Mouse (Mus musculus): ENCODE measurements around the gene Med15.

Gene Med15

GRCm38 (mm10) chr16:17649925-17650605 is 82.6 kb downstream of the Med15 start:
- no peak for DNase-seq (ENCODE audit: low spot score in 2 of 2)

- no peak for DNase-seq (ENCODE audit: low spot score in 2 of 2)
Observed at GRCm38 (mm10) chr16:17647566-17648340, 84.9 kb downstream of the Med15 start.

- DNase-seq (ENCODE audit: low spot score in 2 of 2), result no peak
Observed at GRCm38 (mm10) chr16:17647156-17647555, 85.5 kb downstream of the Med15 start.

GRCm38 (mm10) chr16:17646310-17647114 is 86.2 kb downstream of the Med15 start, which contains the start of gene Ccdc74a:
Ccdc74a (plus strand) TSS chr16:17646470.
- peak; percentile 73 to 75 for DNase-seq (ENCODE audit: low spot score in 2 of 2)

GRCm38 (mm10) chr16:17643437-17643990 is 89.2 kb downstream of the Med15 start:
- DNase-seq (ENCODE audit: low spot score in 2 of 2), result no peak

GRCm38 (mm10) chr16:17642311-17642710 is 90.4 kb downstream of the Med15 start:
- no peak for DNase-seq (ENCODE audit: low spot score in 2 of 2)

GRCm38 (mm10) chr16:17641301-17641700 is 91.4 kb downstream of the Med15 start:
- DNase-seq (ENCODE audit: low spot score in 2 of 2), result no peak

- no peak for DNase-seq (ENCODE audit: low spot score in 2 of 2)
Observed at GRCm38 (mm10) chr16:17640706-17641105, 92.0 kb downstream of the Med15 start.

- DNase-seq (ENCODE audit: low spot score in 2 of 2), result no peak
Observed at GRCm38 (mm10) chr16:17639951-17640350, 92.7 kb downstream of the Med15 start.

GRCm38 (mm10) chr16:17639081-17639480 is 93.6 kb downstream of the Med15 start:
- no peak for DNase-seq (ENCODE audit: low spot score in 2 of 2)

GRCm38 (mm10) chr16:17638036-17638628 is 94.6 kb downstream of the Med15 start:
- no peak for DNase-seq (ENCODE audit: low spot score in 2 of 2)

GRCm38 (mm10) chr16:17637610-17638009 is 95.1 kb downstream of the Med15 start:
- DNase-seq (ENCODE audit: low spot score in 2 of 2), result no peak

GRCm38 (mm10) chr16:17636904-17637303 is 95.8 kb downstream of the Med15 start:
- DNase-seq (ENCODE audit: low spot score in 2 of 2), result no peak

- no peak for DNase-seq (ENCODE audit: low spot score in 2 of 2)
Observed at GRCm38 (mm10) chr16:17633481-17634181, 99.1 kb downstream of the Med15 start.

GRCm38 (mm10) chr16:17632580-17632979 is 100.1 kb downstream of the Med15 start:
- no peak for DNase-seq (ENCODE audit: low spot score in 2 of 2)

- DNase-seq (ENCODE audit: low spot score in 2 of 2), result no peak
Observed at GRCm38 (mm10) chr16:17626269-17626555, 106.5 kb downstream of the Med15 start.

GRCm38 (mm10) chr16:17625488-17626268 is 107.0 kb downstream of the Med15 start:
- DNase-seq (ENCODE audit: low spot score in 2 of 2), result no peak

- DNase-seq (ENCODE audit: low spot score in 2 of 2), result no peak
Observed at GRCm38 (mm10) chr16:17621936-17622335, 110.8 kb downstream of the Med15 start.

- DNase-seq (ENCODE audit: low spot score in 2 of 2), result peak; percentile 81 to 97
Observed at GRCm38 (mm10) chr16:17619198-17620105, 113.2 kb downstream of the Med15 start, which contains the start of gene Smpd4. Smpd4 (plus strand) TSS chr16:17619354.
